Mouse (Mus musculus) cortical plate, adult 2 months (tissue): ENCODE measurements around the gene Ubl5.
"Not testable (repeated sequence)": the region's sequence is repeated elsewhere in the genome, so short reads cannot be mapped to it uniquely, and the experiment has no call there.

Experiments
- CTCF ChIP-seq: fragments of 200-500 bp; IDR thresholded peaks from 2 replicates; pipeline ENCODE4 v1.5.1; 2011; ENCODE audit warnings: mild to moderate bottlenecking, control low read depth, low read length; ENCODE audit not compliant: insufficient read depth; ENCODE audit errors: extremely low read depth
- POLR2A ChIP-seq: fragments of 200-500 bp; IDR thresholded peaks from 2 replicates; pipeline ENCODE4 v1.6.1; 2011; ENCODE audit warnings: mild to moderate bottlenecking, low read length, control low read depth; ENCODE audit not compliant: insufficient read depth; ENCODE audit errors: extremely low read depth

- not testable (repeated sequence) for TF ChIP-seq CTCF, POLR2A
Observed at GRCm38 (mm10) chr9:20690449-20690848, 47.8 kb downstream of the Ubl5 start.
